Mouse (Mus musculus) T-helper 2 cell (primary cell): Measurements from ENCODE around the gene Ttll5.

ENCODE experiments used
- in situ Hi-C: fragments of 300-600 bp; cut with MboI, MseI; formaldehyde crosslinking; loops from one replicate; pipeline ENCODE4 v1.15.1; 2025; ENCODE audit warnings: high pct_unique_total_duplicates

The Ttll5 gene

GRCm38 (mm10) chr12:85824438-85825264, at the start of gene Ttll5, which contains the start of gene Erg28:
Gene Ttll5, plus strand, starts transcription at chr12:85824659.
Gene Erg28, minus strand, starts transcription at chr12:85824550.
- in situ Hi-C loops = no loop called here

- in situ Hi-C loops = no loop called here
Observed at GRCm38 (mm10) chr12:85778962-85779361, 45.5 kb upstream of the Ttll5 start.

- in situ Hi-C loops = no loop called here
Observed at GRCm38 (mm10) chr12:85779707-85780106, 44.8 kb upstream of the Ttll5 start.

GRCm38 (mm10) chr12:85781606-85782005, 42.9 kb upstream of the Ttll5 start:
- in situ Hi-C loops = no loop called here

GRCm38 (mm10) chr12:85784916-85785815, 39.3 kb upstream of the Ttll5 start:
- in situ Hi-C loops = no loop called here

- in situ Hi-C loops = no loop called here
Observed at GRCm38 (mm10) chr12:85792158-85792557, 32.3 kb upstream of the Ttll5 start.

- in situ Hi-C loops = no loop called here
Observed at GRCm38 (mm10) chr12:85792821-85793346, 31.6 kb upstream of the Ttll5 start.

GRCm38 (mm10) chr12:85794094-85794493, 30.4 kb upstream of the Ttll5 start:
- in situ Hi-C loops = no loop called here

- in situ Hi-C loops = no loop called here
Observed at GRCm38 (mm10) chr12:85795551-85795950, 28.9 kb upstream of the Ttll5 start.

- in situ Hi-C loops = no loop called here
Observed at GRCm38 (mm10) chr12:85800031-85800430, 24.4 kb upstream of the Ttll5 start.

GRCm38 (mm10) chr12:85809726-85810125, 14.7 kb upstream of the Ttll5 start:
- in situ Hi-C loops = loop anchor here (10.0 kb wide), 1 partner anchor 125 kb away; the partner anchor contains the start of gene Batf

- in situ Hi-C loops = loop anchor here (10.0 kb wide), 1 partner anchor 126 kb away; the partner anchor contains the start of gene Batf
Observed at GRCm38 (mm10) chr12:85810959-85811358, 13.5 kb upstream of the Ttll5 start.

- in situ Hi-C loops = loop anchor here (10.0 kb wide), 1 partner anchor 127 kb away; the partner anchor contains the start of gene Batf
Observed at GRCm38 (mm10) chr12:85811676-85812075, 12.8 kb upstream of the Ttll5 start.

GRCm38 (mm10) chr12:85813599-85813998, 10.9 kb upstream of the Ttll5 start:
- in situ Hi-C loops = loop anchor here (10.0 kb wide), 1 partner anchor 129 kb away; the partner anchor contains the start of gene Batf

- in situ Hi-C loops = no loop called here
Observed at GRCm38 (mm10) chr12:85822051-85822450, 2.4 kb upstream of the Ttll5 start.

GRCm38 (mm10) chr12:85825361-85825760, 902 bp downstream of the Ttll5 start:
- in situ Hi-C loops = no loop called here

GRCm38 (mm10) chr12:85825822-85826221, 1.4 kb downstream of the Ttll5 start:
- in situ Hi-C loops = no loop called here

GRCm38 (mm10) chr12:85828856-85829255, 4.4 kb downstream of the Ttll5 start:
- in situ Hi-C loops = no loop called here

GRCm38 (mm10) chr12:85829866-85830265, 5.4 kb downstream of the Ttll5 start:
- in situ Hi-C loops = no loop called here

- in situ Hi-C loops = no loop called here
Observed at GRCm38 (mm10) chr12:85830691-85831090, 6.2 kb downstream of the Ttll5 start.

- in situ Hi-C loops = no loop called here
Observed at GRCm38 (mm10) chr12:85834543-85834942, 10.1 kb downstream of the Ttll5 start.

- in situ Hi-C loops = no loop called here
Observed at GRCm38 (mm10) chr12:85837765-85838164, 13.3 kb downstream of the Ttll5 start.
